ENCODE assay signal across 24 mouse cellular contexts in the genomic region with DNA sequence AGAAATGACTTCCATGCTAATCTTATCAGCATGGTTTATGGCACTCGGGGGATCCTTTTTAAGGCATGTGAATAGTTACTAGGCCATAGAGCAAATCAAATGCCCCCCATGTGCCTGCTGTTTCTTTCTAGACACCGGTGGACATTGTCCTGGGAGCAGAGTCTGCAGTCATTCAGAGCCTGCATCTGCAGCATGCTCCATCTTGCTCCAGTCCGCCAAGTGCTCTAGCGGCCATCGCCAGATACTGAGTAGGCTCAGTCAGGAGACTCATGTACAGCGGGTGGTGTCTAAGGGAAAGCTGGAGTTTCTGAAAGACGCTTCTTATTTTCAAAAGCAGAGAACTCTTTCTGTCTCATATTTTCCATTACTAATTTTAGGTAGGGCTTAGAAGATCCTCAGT.
DNase-seq lines count a peak whose midpoint lies in the region; ATAC-seq and TF ChIP-seq lines count a peak whose summit lies in the region.
"Had no signal": no experiment of that assay in that cellular context is flagged by ENCODE, and none has a peak within 500 bp of the region (broad histone marks: within the 10 kb centered on the region; RNA-seq: fewer than 3 reads in every experiment).

No protein-coding gene starts in this region.

- WGBS in heart, embryonic 11.5 days (ENCODE audit: insufficient replicate concordance) = 85% methylated on average over 7 of the region's 7 CpGs
- WGBS in intestine, embryonic 15.5 days = 83% methylated on average over 7 of the region's 7 CpGs
- 52% methylated on average over 7 of the region's 7 CpGs for WGBS in intestine, postnatal 0 days
- WGBS in forebrain, embryonic 15.5 days = 93% methylated on average over 7 of the region's 7 CpGs

- H3K27ac ChIP-seq in heart, embryonic 11.5 days (ENCODE audit: low read depth, low read length) = no peak overlapping the region
- no peak overlapping the region for H3K27ac ChIP-seq in CH12.LX (ENCODE audit: insufficient read depth, low read depth)
- H3K27ac ChIP-seq in intestine, embryonic 15.5 days = no peak overlapping the region
- peak overlapping the region; percentile 35; the same call in 1 of the 2 replicates for H3K27ac ChIP-seq in intestine, postnatal 0 days (ENCODE audit: low read depth, low read length)
- H3K27ac ChIP-seq in forebrain, embryonic 15.5 days (replicated peaks) = no peak overlapping the region
- H3K27ac ChIP-seq: embryonic facial prominence, embryonic 13.5 days; embryonic facial prominence, embryonic 15.5 days; forebrain, embryonic 13.5 days had no signal

- H3K27me3 ChIP-seq in heart, embryonic 11.5 days (ENCODE audit: control insufficient read depth, insufficient read depth, low read length) = no peaks in the 10 kb centered on the region
- no peaks in the 10 kb centered on the region for H3K27me3 ChIP-seq in CH12.LX (replicated peaks)
- no peaks in the 10 kb centered on the region for H3K27me3 ChIP-seq in intestine, embryonic 15.5 days (replicated peaks)
- H3K27me3 ChIP-seq in intestine, postnatal 0 days (replicated peaks; ENCODE audit: control insufficient read depth, insufficient read depth, low read length) = no peaks in the 10 kb centered on the region
- H3K27me3 ChIP-seq in forebrain, embryonic 15.5 days = no peaks in the 10 kb centered on the region
- H3K27me3 ChIP-seq: embryonic facial prominence, embryonic 13.5 days; embryonic facial prominence, embryonic 15.5 days; forebrain, embryonic 13.5 days had no signal

- dilution Hi-C loops in CH12.LX (cut with MboI; ENCODE audit: extremely low pct_ligation_motif_present, extremely low pct_unique_long_range_greater_than_20kb, low sequenced_read_pairs) = no loop called here

- no peak overlapping the region for H3K4me2 ChIP-seq in heart, embryonic 11.5 days
- H3K4me2 ChIP-seq in CH12.LX (ENCODE audit: insufficient read depth, low read depth, poor library complexity, severe bottlenecking) = no peak overlapping the region
- no peak overlapping the region for H3K4me2 ChIP-seq in intestine, embryonic 15.5 days (replicated peaks)
- no peak overlapping the region for H3K4me2 ChIP-seq in intestine, postnatal 0 days (replicated peaks; ENCODE audit: low read depth)
- H3K4me2 ChIP-seq in forebrain, embryonic 15.5 days (replicated peaks) = no peak overlapping the region
- H3K4me2 ChIP-seq: embryonic facial prominence, embryonic 13.5 days; embryonic facial prominence, embryonic 15.5 days; forebrain, embryonic 13.5 days had no signal

- no peak overlapping the region for H3K4me3 ChIP-seq in heart, embryonic 11.5 days (ENCODE audit: low read depth, low read length)
- H3K4me3 ChIP-seq in CH12.LX (replicated peaks in 1 of 3; ENCODE audit: low read depth in 2 of 3, low read length in 2 of 3, poor library complexity in 1 of 3) = no peak overlapping the region
- H3K4me3 ChIP-seq in intestine, embryonic 15.5 days (replicated peaks) = no peak overlapping the region
- no peak overlapping the region for H3K4me3 ChIP-seq in intestine, postnatal 0 days (ENCODE audit: low read depth, low read length)
- H3K4me3 ChIP-seq in forebrain, embryonic 15.5 days = no peak overlapping the region
- H3K4me3 ChIP-seq: embryonic facial prominence, embryonic 13.5 days; embryonic facial prominence, embryonic 15.5 days; erythroblast, embryonic 14.5 days; forebrain, embryonic 13.5 days had no signal

- in situ Hi-C loops in CH12.LX (cut with MboI; ENCODE audit: low pct_ligation_motif_present, low pct_unique_long_range_greater_than_20kb, low sequenced_read_pairs) = no loop called here

- no peaks in the 10 kb centered on the region for H3K4me1 ChIP-seq in heart, embryonic 11.5 days (ENCODE audit: control insufficient read depth, insufficient read depth, low read length)
- peaks cover 0 to 12% of the 10 kb centered on the region in 2 experiments; a peak in 1 of 4 replicates for H3K4me1 ChIP-seq in CH12.LX (ENCODE audit: control insufficient read depth in 1 of 2, insufficient read depth in 2 of 2)
- H3K4me1 ChIP-seq in intestine, embryonic 15.5 days (replicated peaks) = no peaks in the 10 kb centered on the region
- no peaks in the 10 kb centered on the region for H3K4me1 ChIP-seq in intestine, postnatal 0 days (replicated peaks; ENCODE audit: control insufficient read depth, insufficient read depth, low read length)
- H3K4me1 ChIP-seq in forebrain, embryonic 15.5 days = no peaks in the 10 kb centered on the region
- H3K4me1 ChIP-seq: embryonic facial prominence, embryonic 13.5 days; embryonic facial prominence, embryonic 15.5 days; forebrain, embryonic 13.5 days had no signal

- ATAC-seq in heart, embryonic 11.5 days (replicated peaks; ENCODE audit: insufficient number of reproducible peaks, low FRiP score, low TSS enrichment) = no peak
- peak; percentile 79 for ATAC-seq in intestine, embryonic 15.5 days
- ATAC-seq in intestine, postnatal 0 days = peak; percentile 60
- no peak for ATAC-seq in erythroid progenitor cell, adult 5-6 weeks (replicated peaks; ENCODE audit: low FRiP score, poor library complexity, severe bottlenecking)
- no peak for ATAC-seq in forebrain, embryonic 15.5 days (replicated peaks)
- ATAC-seq: CD4-positive, CD25-positive, alpha-beta regulatory T cell, adult 4 months; forebrain, embryonic 13.5 days; forebrain, embryonic 16.5 days had no signal

- peak; percentile 60 for DNase-seq in heart, adult 11 months
- DNase-seq in CH12.LX (ENCODE audit: extremely low read depth) = no peak
- DNase-seq in cerebellum, adult 18-20 months = no peak
- DNase-seq: adrenal gland, adult 2 months; adrenal gland, postnatal 10 days; adrenal gland, postnatal 25 days; B cell, adult 2 months; cerebellum, adult 11-12 months; cerebellum, adult 8-10 months; cerebellum, adult 9-11 months; cerebellum, postnatal 14 days; cerebellum, postnatal 36 days; embryo, embryonic 11 days had no signal

- H3K9me3 ChIP-seq in heart, embryonic 11.5 days (replicated peaks; ENCODE audit: control insufficient read depth, low read length) = no peaks in the 10 kb centered on the region
- no peaks in the 10 kb centered on the region for H3K9me3 ChIP-seq in CH12.LX (replicated peaks; ENCODE audit: low read length)
- no peaks in the 10 kb centered on the region for H3K9me3 ChIP-seq in intestine, embryonic 15.5 days
- no peaks in the 10 kb centered on the region for H3K9me3 ChIP-seq in intestine, postnatal 0 days (ENCODE audit: control insufficient read depth)
- H3K9me3 ChIP-seq in forebrain, embryonic 15.5 days = no peaks in the 10 kb centered on the region
- H3K9me3 ChIP-seq: embryonic facial prominence, embryonic 13.5 days; embryonic facial prominence, embryonic 15.5 days; forebrain, embryonic 13.5 days had no signal

- TF ChIP-seq EP300 in CH12.LX (IDR thresholded peaks at IDR 0.05; ENCODE audit: low read length) = no peak

- no peak for TF ChIP-seq POLR2A in CH12.LX (IDR thresholded peaks at IDR 0.05; ENCODE audit: low read depth, low read length)

- no peak for TF ChIP-seq RAD21 in CH12.LX (IDR thresholded peaks at IDR 0.05; ENCODE audit: low read depth, low read length)

- H3K79me2 ChIP-seq in CH12.LX (replicated peaks; ENCODE audit: control insufficient read depth, extremely low read depth, insufficient read depth, poor library complexity, severe bottlenecking) = no peaks in the 10 kb centered on the region

- no peak overlapping the region for H3K9ac ChIP-seq in heart, embryonic 11.5 days (ENCODE audit: low read depth, low read length)
- H3K9ac ChIP-seq in CH12.LX (ENCODE audit: insufficient read depth, low read depth) = no peak overlapping the region
- H3K9ac ChIP-seq in intestine, embryonic 15.5 days = no peak overlapping the region
- no peak overlapping the region for H3K9ac ChIP-seq in intestine, postnatal 0 days (ENCODE audit: low read depth, low read length)
- no peak overlapping the region for H3K9ac ChIP-seq in forebrain, embryonic 15.5 days (replicated peaks)
- H3K9ac ChIP-seq: embryonic facial prominence, embryonic 13.5 days; embryonic facial prominence, embryonic 15.5 days; forebrain, embryonic 13.5 days had no signal

- no peak for TF ChIP-seq CTCF in CH12.LX (conservative IDR thresholded peaks at IDR 0.05 in 1 of 2, IDR thresholded peaks at IDR 0.05 in 1 of 2; ENCODE audit: low read depth in 2 of 2, low read length in 2 of 2)
- peak; percentile 28; the same call in 1 of the 2 replicates for TF ChIP-seq CTCF in intestine, postnatal 0 days (IDR thresholded peaks at IDR 0.05; ENCODE audit: low read depth)

- peaks cover 31% of the 10 kb centered on the region for H3K36me3 ChIP-seq in heart, embryonic 11.5 days (ENCODE audit: control insufficient read depth, insufficient read depth, low read length)
- peaks cover 4 to 55% of the 10 kb centered on the region in 2 experiments for H3K36me3 ChIP-seq in CH12.LX (replicated peaks in 1 of 2; ENCODE audit: control insufficient read depth in 1 of 2, insufficient read depth in 1 of 2, low read length in 1 of 2)
- H3K36me3 ChIP-seq in intestine, embryonic 15.5 days = peaks cover 9% of the 10 kb centered on the region; the same call in 1 of the 2 replicates
- H3K36me3 ChIP-seq in intestine, postnatal 0 days (ENCODE audit: control insufficient read depth, insufficient read depth) = peaks cover 49% of the 10 kb centered on the region
- peaks cover 42% of the 10 kb centered on the region for H3K36me3 ChIP-seq in forebrain, embryonic 15.5 days

TF ChIP-seq in CH12.LX, 34 proteins besides CTCF, POLR2A, EP300 and RAD21:
- TF ChIP-seq MAX (IDR thresholded peaks at IDR 0.05; ENCODE audit: low read length) (no peak), PAX5 (IDR thresholded peaks at IDR 0.05; ENCODE audit: low read length) (no peak), JUND (conservative IDR thresholded peaks at IDR 0.05; ENCODE audit: low read depth, low read length) (peak; percentile 57; the same call in 1 of the 2 replicates), JUN (IDR thresholded peaks at IDR 0.05; ENCODE audit: insufficient read depth, low read depth, low read length) (peak; percentile 45; the same call in 1 of the 2 replicates), CHD2 (IDR thresholded peaks at IDR 0.05; ENCODE audit: low read length) (no peak), MYC (IDR thresholded peaks at IDR 0.05; ENCODE audit: low read depth, low read length) (no peak)

Comparison
In these comparisons a context has a peak if more than half of its experiments do, and no peak if none do; other contexts are left out.
1. ATAC-seq: peak in intestine, embryonic 15.5 days (single experiment) and intestine, postnatal 0 days (single experiment); none in heart, embryonic 11.5 days (single experiment), erythroid progenitor cell, adult 5-6 weeks (single experiment) and forebrain, embryonic 15.5 days (single experiment).